Mouse (Mus musculus) bone marrow, adult 2 months (tissue): Measurements from ENCODE around the gene Fbxw8. TPM values are rescaled to one million over a fixed set of nuclear protein-coding genes. Genes with fewer than 3 reads are reported as not detected.

Source experiments
- H3K27ac ChIP-seq: fragments of 200-500 bp; 2 replicates; pipeline ENCODE4 v1.5.1; 2012; ENCODE audit warnings: low read depth, mild to moderate bottlenecking, control low read depth, inconsistent platforms, low read length; ENCODE audit not compliant: control insufficient read depth, poor library complexity, insufficient read depth
- H3K4me1 ChIP-seq: fragments of 200-500 bp; 2 replicates; pipeline ENCODE4 v1.6.1; 2011; ENCODE audit warnings: low read length; ENCODE audit not compliant: control insufficient read depth, insufficient read depth
- H3K4me3 ChIP-seq: fragments of 200-500 bp; replicated peaks from 2 replicates; pipeline ENCODE3; 2011; ENCODE audit warnings: mild to moderate bottlenecking, low read depth, low read length, control low read depth; ENCODE audit not compliant: control insufficient read depth
- CTCF ChIP-seq: fragments of 200-500 bp; IDR thresholded peaks from 2 replicates; pipeline ENCODE4 v1.5.1; 2011; ENCODE audit warnings: low read length, control low read depth; ENCODE audit not compliant: control insufficient read depth, insufficient read depth
- POLR2A ChIP-seq: fragments of 200-500 bp; IDR thresholded peaks from 2 replicates; pipeline ENCODE4 v1.6.1; 2011; ENCODE audit warnings: low read depth, mild to moderate bottlenecking, control low read depth, low read length, borderline replicate concordance; ENCODE audit not compliant: control insufficient read depth
- WGBS: fragments of 180-500 bp; shearing (Covaris S2); methylation state at CpG from one replicate; pipeline ENCODE4 v1.1.7; 2018; 5-methylcytosine and 5-hydroxymethylcytosine counted together
- polyA plus RNA-seq: library from polyadenylated mRNA; stranded (reverse); fragments of >200 nt; gene quantifications from 2 replicates; pipeline ENCODE4 v1.2.4, GENCODE M21; 2011; ENCODE audit warnings: low replicate concordance; ENCODE audit not compliant: missing spikeins, insufficient read depth, insufficient read length

Gene Fbxw8
- polyA plus RNA-seq, 1 experiment = 7.5 TPM

DNA sequence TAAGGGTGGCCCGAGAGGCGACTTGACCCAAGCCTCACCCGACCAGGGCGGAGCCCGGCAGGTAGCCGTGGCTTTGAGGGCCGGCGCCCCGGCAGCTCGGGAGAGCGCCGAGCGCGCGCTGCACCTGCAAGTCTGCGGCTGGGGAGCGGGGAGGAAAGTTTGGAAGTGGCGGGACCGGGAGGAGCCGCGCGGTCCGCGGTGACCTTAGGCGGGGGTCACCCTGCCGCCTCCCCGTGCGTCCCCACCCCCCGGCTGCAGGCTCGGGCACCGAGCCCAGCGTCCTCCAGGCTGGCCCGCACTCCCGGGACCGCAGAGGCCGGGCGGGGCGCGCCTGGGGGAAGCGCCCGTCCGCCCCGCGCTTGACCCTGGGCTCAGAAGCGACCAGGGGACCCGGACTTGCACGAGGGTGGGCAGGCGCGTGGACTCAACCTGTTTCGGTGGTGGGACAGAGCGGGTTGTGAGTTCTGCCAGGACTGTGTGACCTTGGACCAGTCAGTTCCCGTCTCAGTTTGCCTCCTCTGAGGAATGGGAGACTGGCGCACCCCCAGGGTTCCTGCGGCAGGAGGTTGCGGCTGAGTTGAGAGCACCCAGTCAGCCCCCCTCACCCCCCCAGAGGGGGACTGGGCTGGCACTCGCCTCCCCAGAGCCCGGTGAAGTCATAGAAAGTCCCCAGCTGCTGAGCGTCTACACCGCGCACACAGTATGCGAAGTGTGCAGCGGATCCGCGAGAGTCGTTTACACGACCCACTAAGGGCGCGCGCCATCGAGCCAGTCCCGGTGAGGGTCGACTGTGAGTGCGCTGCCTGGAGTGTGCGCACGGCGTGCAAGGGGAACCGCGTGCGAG is 126.9 kb downstream of the Fbxw8 start:
- Histone ChIP-seq H3K27ac (no peak overlapping the region), H3K4me1 (peaks cover 3% of the 10 kb centered on the region), H3K4me3 (peak overlapping the region; percentile 59)
- 2% methylated on average over 79 of the region's 79 CpGs for WGBS
- TF ChIP-seq POLR2A (no peak; the same call in 1 of the 2 replicates), CTCF (no peak)

GRCm38 (mm10) chr5:118027698-118028190 is 127.5 kb downstream of the Fbxw8 start, which contains the start of gene Tesc:
Tesc (plus strand) TSS chr5:118027743.
- H3K4me3 ChIP-seq = peak within 1 kb of the TSS; percentile 59
- 2% methylated on average over 63 of the region's 63 CpGs for WGBS
- TF ChIP-seq CTCF (no peak), POLR2A (no peak)
- H3K27ac ChIP-seq = no peak within 1 kb of the TSS
- peaks cover 3% of the 10 kb centered on the region for H3K4me1 ChIP-seq

- 6% methylated on average over 39 of the region's 39 CpGs for WGBS
Measured at GRCm38 (mm10) chr5:118027101-118027697, 128.1 kb downstream of the Fbxw8 start.

DNA sequence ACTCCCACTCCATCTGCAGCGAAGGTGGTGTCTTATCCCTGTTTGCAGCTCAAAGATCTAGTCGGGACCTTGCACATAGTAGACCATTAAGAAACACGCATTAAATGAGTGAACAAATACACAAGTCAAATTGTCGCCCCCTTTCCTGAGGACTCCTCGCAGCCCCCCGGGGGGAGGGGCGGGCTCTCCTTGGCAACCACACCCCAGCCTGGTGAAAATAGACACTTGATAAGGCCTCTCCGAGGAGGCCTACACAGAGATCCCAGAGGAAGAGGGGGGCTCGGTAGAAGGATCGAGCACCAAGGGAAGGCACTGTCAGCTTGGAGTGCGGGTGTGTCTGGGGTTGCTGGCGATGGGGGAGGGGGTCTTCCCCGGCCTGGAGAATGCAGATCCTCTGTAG is 128.9 kb downstream of the Fbxw8 start:
- no peak overlapping the region for H3K4me3 ChIP-seq
- TF ChIP-seq CTCF = no peak
- no peak for TF ChIP-seq POLR2A
- peaks cover 3% of the 10 kb centered on the region for H3K4me1 ChIP-seq
- WGBS = 6% methylated on average over 13 of the region's 13 CpGs
- no peak overlapping the region for H3K27ac ChIP-seq

More at GRCm38 (mm10) chr5:118027101-118027697, 128.1 kb downstream of the Fbxw8 start:
- Histone ChIP-seq H3K27ac (no peak overlapping the region), H3K4me1 (peaks cover 3% of the 10 kb centered on the region), H3K4me3 (no peak overlapping the region)
- TF ChIP-seq CTCF (no peak), POLR2A (no peak)

DNA sequence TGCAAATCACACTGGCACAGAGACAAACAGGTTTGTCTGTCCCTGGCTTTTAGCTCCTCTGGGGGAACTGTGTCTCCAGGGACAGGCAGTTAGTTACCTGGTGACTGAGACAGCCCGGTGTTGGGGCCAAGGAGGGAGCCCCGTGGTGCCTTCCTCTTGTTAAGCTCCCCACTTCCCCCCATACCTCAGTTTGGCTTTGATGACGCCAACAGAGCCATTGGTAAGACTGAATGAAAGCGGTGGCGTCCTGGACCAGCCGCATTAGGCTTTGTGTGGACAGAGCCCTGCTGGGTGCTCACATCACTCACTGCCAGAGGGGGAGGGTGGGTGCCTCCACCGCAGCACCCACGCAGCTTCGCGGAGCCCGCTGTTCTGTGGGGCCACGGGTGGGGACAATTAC is 129.4 kb downstream of the Fbxw8 start:
- WGBS = 9% methylated on average over 12 of the region's 12 CpGs
- Histone ChIP-seq H3K4me3 (no peak overlapping the region), H3K4me1 (peaks cover 3% of the 10 kb centered on the region), H3K27ac (no peak overlapping the region)
- no peak for TF ChIP-seq POLR2A
- TF ChIP-seq CTCF = no peak

GRCm38 (mm10) chr5:118023053-118023452 is 132.2 kb downstream of the Fbxw8 start:
- Histone ChIP-seq H3K4me1 (no peaks in the 10 kb centered on the region), H3K27ac (no peak overlapping the region), H3K4me3 (no peak overlapping the region)
- TF ChIP-seq CTCF = no peak
- TF ChIP-seq POLR2A = no peak
- WGBS = 71% methylated on average over 3 of the region's 3 CpGs

- TF ChIP-seq CTCF (no peak), POLR2A (no peak)
- Histone ChIP-seq H3K4me1 (no peaks in the 10 kb centered on the region), H3K4me3 (no peak overlapping the region), H3K27ac (no peak overlapping the region)
- 60% methylated on average over 11 of the region's 11 CpGs for WGBS
Measured at GRCm38 (mm10) chr5:118019905-118020304, 135.4 kb downstream of the Fbxw8 start.

DNA sequence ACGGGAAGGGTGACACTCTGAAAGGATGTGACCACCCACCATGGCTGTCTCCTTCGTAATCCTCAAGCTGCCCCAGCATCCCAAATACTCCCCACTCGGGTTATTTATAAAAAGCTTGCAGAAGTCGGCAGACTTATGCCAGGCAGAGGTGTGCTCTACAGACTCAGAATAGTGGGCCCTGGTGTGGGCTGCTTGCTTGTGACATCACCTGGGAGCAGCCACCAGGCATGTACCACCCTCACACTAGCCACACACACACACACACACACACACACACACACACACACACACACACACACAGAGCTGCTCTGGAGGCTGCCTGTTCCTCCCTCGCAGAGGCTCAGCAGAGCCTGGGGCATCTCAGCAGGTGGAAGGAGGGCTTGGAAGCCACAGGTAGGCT is 137.7 kb downstream of the Fbxw8 start:
- TF ChIP-seq CTCF (no peak), POLR2A (no peak)
- no peaks in the 10 kb centered on the region for H3K4me1 ChIP-seq
- 65% methylated on average over 5 of the region's 5 CpGs for WGBS
- H3K4me3 ChIP-seq = no peak overlapping the region
- H3K27ac ChIP-seq = no peak overlapping the region

DNA sequence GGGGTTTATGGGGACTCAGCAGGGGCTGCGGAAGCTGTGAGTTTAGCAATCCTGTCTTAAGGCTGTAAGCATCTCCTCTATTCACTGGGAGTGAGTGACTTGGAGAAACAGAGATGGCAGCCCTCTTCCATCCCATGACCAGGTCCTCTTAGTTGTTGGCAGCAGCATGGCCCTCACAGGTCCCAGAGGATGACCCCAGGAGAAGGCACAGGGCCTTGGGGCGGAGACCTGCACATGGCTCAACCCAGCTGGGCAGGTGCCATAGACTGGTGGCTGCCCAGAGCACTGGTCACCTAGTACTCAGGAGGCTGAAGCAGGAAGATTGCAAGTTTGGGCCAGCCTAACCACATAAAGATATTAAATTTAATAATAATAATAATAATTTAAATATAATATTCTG is 139.6 kb downstream of the Fbxw8 start:
- H3K4me1 ChIP-seq = no peaks in the 10 kb centered on the region
- H3K4me3 ChIP-seq = no peak overlapping the region
- no peak for TF ChIP-seq CTCF
- TF ChIP-seq POLR2A = no peak
- H3K27ac ChIP-seq = no peak overlapping the region
- 85% methylated on average over 2 of the region's 2 CpGs for WGBS
